Mouse (Mus musculus) liver, embryonic 15.5 days (tissue): ENCODE data around the gene Cabp2. TPM values are rescaled to one million over a fixed set of nuclear protein-coding genes. Genes with fewer than 3 reads are reported as not detected.
A peak's percentile ranks its signal among the peaks of the same experiment; 100 is the strongest.
"Not testable (repeated sequence)": the region's sequence is repeated elsewhere in the genome, so short reads cannot be mapped to it uniquely, and the experiment has no call there.

Source experiments
- ATAC-seq: fragments of 200-750 bp; cut with Nextera tagmentation; 2 replicates; pipeline ENCODE4 v1.8.0; 2017; ENCODE audit warnings: moderate number of reproducible peaks, mild to moderate bottlenecking, moderate library complexity; ENCODE audit not compliant: insufficient read depth
- H3K27ac ChIP-seq: fragments of 300-500 bp; sonication (generic); replicated peaks from 2 replicates; pipeline ENCODE4 v1.5.1; 2015; ENCODE audit warnings: mild to moderate bottlenecking, inconsistent platforms
- H3K27me3 ChIP-seq: fragments of 300-500 bp; sonication (generic); 2 replicates; pipeline ENCODE4 v1.6.1; 2015; ENCODE audit warnings: mild to moderate bottlenecking, inconsistent platforms
- H3K36me3 ChIP-seq: fragments of 300-500 bp; sonication (generic); replicated peaks from 2 replicates; pipeline ENCODE4 v1.6.1; 2015; ENCODE audit warnings: moderate library complexity, mild to moderate bottlenecking, inconsistent platforms
- H3K4me1 ChIP-seq: fragments of 300-500 bp; sonication (generic); replicated peaks from 2 replicates; pipeline ENCODE4 v1.6.1; 2015; ENCODE audit warnings: inconsistent platforms
- H3K4me2 ChIP-seq: fragments of 300-500 bp; sonication (generic); 2 replicates; pipeline ENCODE4 v1.6.1; 2015; ENCODE audit warnings: moderate library complexity, mild to moderate bottlenecking, inconsistent platforms
- H3K4me3 ChIP-seq: fragments of 300-500 bp; sonication (generic); replicated peaks from 2 replicates; pipeline ENCODE4 v1.5.1; 2015; ENCODE audit warnings: mild to moderate bottlenecking, inconsistent platforms
- H3K9ac ChIP-seq: fragments of 300-500 bp; sonication (generic); 2 replicates; pipeline ENCODE4 v1.6.1; 2015; ENCODE audit warnings: moderate library complexity, mild to moderate bottlenecking, inconsistent platforms
- H3K9me3 ChIP-seq: fragments of 300-500 bp; sonication (generic); replicated peaks from 2 replicates; pipeline ENCODE4 v1.6.1; 2016; ENCODE audit warnings: inconsistent platforms
- WGBS: fragments of 180-500 bp; shearing (Covaris S2); methylation state at CpG from one replicate; pipeline ENCODE4 v1.1.7; 2015; ENCODE audit warnings: mixed read lengths; ENCODE audit not compliant: insufficient replicate concordance; 5-methylcytosine and 5-hydroxymethylcytosine counted together
- polyA plus RNA-seq: library from polyadenylated mRNA; unstranded; fragments of >200 nt; fragmentation: Nextera tagmentation; extraction: Ambion mirVana; gene quantifications from 2 replicates; pipeline ENCODE4 v1.2.1, GENCODE M21; 2015

The Cabp2 gene
- polyA plus RNA-seq, 1 experiment from 2014 or later: 0.38 TPM

- H3K9ac ChIP-seq: peak overlapping the region; percentile 85
- H3K27ac ChIP-seq: peak overlapping the region; percentile 79
- H3K4me3 ChIP-seq: peak overlapping the region; percentile 77
- WGBS: 61% methylated on average over 7 of the region's 7 CpGs
- ATAC-seq: no peak
- H3K36me3 ChIP-seq: peaks cover 40% of the 10 kb centered on the region
- peak overlapping the region; percentile 79 for H3K4me2 ChIP-seq
- H3K27me3 ChIP-seq: no peaks in the 10 kb centered on the region
- no peaks in the 10 kb centered on the region for H3K9me3 ChIP-seq
- H3K4me1 ChIP-seq: peaks cover 90% of the 10 kb centered on the region
Observed at GRCm38 (mm10) chr19:4126759-4127495, 45.5 kb downstream of the Cabp2 start.

DNA sequence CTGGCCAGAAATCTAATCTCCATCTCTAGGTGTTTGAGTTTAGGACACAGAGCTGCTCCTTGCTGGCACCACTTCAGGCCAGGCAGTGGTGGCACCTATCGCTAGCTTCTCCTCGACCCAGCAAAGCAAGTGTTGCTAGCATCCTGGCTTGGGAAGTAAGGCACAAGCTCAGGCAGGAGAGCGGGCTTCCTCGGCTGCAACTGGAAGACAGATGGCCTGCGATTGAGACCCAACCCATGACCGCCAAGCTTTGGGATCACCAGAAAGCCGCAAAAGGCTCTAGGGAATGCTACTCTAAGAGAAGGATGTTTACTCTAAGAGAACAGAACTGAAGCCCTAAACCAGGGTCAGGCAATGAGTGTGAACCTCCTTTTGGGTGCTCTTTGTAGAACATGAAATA lies 48.1 kb downstream of the Cabp2 start:
- no peak for ATAC-seq
- 0 out of 2 replicates have a peak overlapping the region, but pooled peaks have one; percentile 69 for H3K4me3 ChIP-seq
- WGBS: 95% methylated on average over 7 of the region's 7 CpGs
- no peak overlapping the region for H3K9ac ChIP-seq
- H3K4me2 ChIP-seq: peak overlapping the region; percentile 85
- peaks cover 55% of the 10 kb centered on the region for H3K36me3 ChIP-seq
- peak overlapping the region; percentile 87 for H3K27ac ChIP-seq
- H3K4me1 ChIP-seq: peaks cover 71% of the 10 kb centered on the region
- H3K27me3 ChIP-seq: no peaks in the 10 kb centered on the region
- no peaks in the 10 kb centered on the region for H3K9me3 ChIP-seq

GRCm38 (mm10) chr19:4130106-4130505 lies 48.7 kb downstream of the Cabp2 start:
- 72% methylated on average over 4 of the region's 4 CpGs for WGBS
- H3K9ac ChIP-seq: peak overlapping the region; percentile 74; the same call in 1 of the 2 replicates

GRCm38 (mm10) chr19:4131075-4131474 lies 49.7 kb downstream of the Cabp2 start:
- ATAC-seq: peak; percentile 82
- Histone ChIP-seq H3K9me3 (no peaks in the 10 kb centered on the region), H3K4me1 (peaks cover 71% of the 10 kb centered on the region), H3K36me3 (peaks cover 55% of the 10 kb centered on the region), H3K4me2 (peak overlapping the region; percentile 85), H3K27ac (peak overlapping the region; percentile 87), H3K9ac (peak overlapping the region; percentile 74), H3K4me3 (peak overlapping the region; percentile 69), H3K27me3 (no peaks in the 10 kb centered on the region)
- WGBS: 27% methylated on average over 5 of the region's 5 CpGs

More at GRCm38 (mm10) chr19:4130106-4130505, 48.7 kb downstream of the Cabp2 start:
- Histone ChIP-seq H3K36me3 (peaks cover 55% of the 10 kb centered on the region), H3K4me1 (peaks cover 67% of the 10 kb centered on the region), H3K9me3 (no peaks in the 10 kb centered on the region), H3K4me3 (peak overlapping the region; percentile 69), H3K4me2 (peak overlapping the region; percentile 85), H3K27me3 (no peaks in the 10 kb centered on the region), H3K27ac (peak overlapping the region; percentile 87)
- ATAC-seq: no peak

- WGBS: 61% methylated on average over 2 of the region's 2 CpGs
- Histone ChIP-seq H3K4me2 (peak overlapping the region; percentile 85), H3K27ac (peak overlapping the region; percentile 87), H3K9me3 (no peaks in the 10 kb centered on the region), H3K27me3 (peaks cover 3% of the 10 kb centered on the region), H3K4me3 (peak overlapping the region; percentile 69), H3K4me1 (peaks cover 66% of the 10 kb centered on the region), H3K36me3 (peaks cover 55% of the 10 kb centered on the region), H3K9ac (peak overlapping the region; percentile 74)
- peak; percentile 35 for ATAC-seq
Observed at GRCm38 (mm10) chr19:4131768-4132167, 50.4 kb downstream of the Cabp2 start.

GRCm38 (mm10) chr19:4134354-4134753 lies 53.0 kb downstream of the Cabp2 start:
- Histone ChIP-seq H3K9ac (no peak overlapping the region), H3K36me3 (peaks cover 35% of the 10 kb centered on the region), H3K9me3 (no peaks in the 10 kb centered on the region), H3K27ac (no peak overlapping the region), H3K4me1 (peaks cover 50% of the 10 kb centered on the region), H3K4me2 (no peak overlapping the region), H3K27me3 (peaks cover 15% of the 10 kb centered on the region), H3K4me3 (no peak overlapping the region)
- WGBS: 85% methylated on average over 4 of the region's 4 CpGs
- ATAC-seq: no peak

- not testable (repeated sequence) for ATAC-seq, H3K27ac ChIP-seq, H3K4me3 ChIP-seq, H3K9me3 ChIP-seq
- Histone ChIP-seq H3K4me1 (peaks cover 40% of the 10 kb centered on the region), H3K36me3 (peaks cover 26% of the 10 kb centered on the region), H3K27me3 (peaks cover 21% of the 10 kb centered on the region), H3K4me2 (peak overlapping the region; percentile 54; the same call in 1 of the 2 replicates), H3K9ac (0 out of 2 replicates have a peak overlapping the region, but pooled peaks have one; percentile 2)
- 80% methylated on average over 6 of the region's 6 CpGs for WGBS
Observed at GRCm38 (mm10) chr19:4135229-4135962, 54.0 kb downstream of the Cabp2 start.

- Histone ChIP-seq H3K4me1 (peaks cover 34% of the 10 kb centered on the region), H3K4me2 (peak overlapping the region; percentile 54), H3K27me3 (peaks cover 24% of the 10 kb centered on the region), H3K36me3 (peaks cover 24% of the 10 kb centered on the region)
- ATAC-seq: peak; percentile 53
- H3K4me3 ChIP-seq, H3K9me3 ChIP-seq, H3K27ac ChIP-seq, H3K9ac ChIP-seq: not testable (repeated sequence)
- WGBS: 16% methylated on average over 8 of the region's 8 CpGs
Observed at GRCm38 (mm10) chr19:4135963-4136345, 54.6 kb downstream of the Cabp2 start.

- Histone ChIP-seq H3K27me3 (peaks cover 29% of the 10 kb centered on the region), H3K9me3 (no peaks in the 10 kb centered on the region), H3K36me3 (peaks cover 19% of the 10 kb centered on the region), H3K27ac (no peak overlapping the region), H3K4me3 (no peak overlapping the region), H3K4me2 (no peak overlapping the region), H3K4me1 (peaks cover 29% of the 10 kb centered on the region), H3K9ac (no peak overlapping the region)
- 68% methylated on average over 5 of the region's 5 CpGs for WGBS
- ATAC-seq: peak; percentile 50; the same call in 1 of the 2 replicates
Observed at GRCm38 (mm10) chr19:4136463-4136862, 55.1 kb downstream of the Cabp2 start.
